ENCODE assay signal across 23 mouse cellular contexts in genomic region chr4:7246828-7247227, GRCm38 (mm10).
"Had no signal": no experiment of that assay in that cellular context is flagged by ENCODE, and none has a peak within 500 bp of the region (broad histone marks: within the 10 kb centered on the region; RNA-seq: fewer than 3 reads in every experiment).

No protein-coding gene starts in this region.

- H3K27ac ChIP-seq: kidney, embryonic 15.5 days; left cerebral cortex, adult 2 months; limb, embryonic 12.5 days; limb, embryonic 15.5 days; liver, embryonic 14.5 days; macrophage; neural tube, embryonic 13.5 days; stomach, embryonic 15.5 days had no signal

- H3K4me1 ChIP-seq: kidney, embryonic 15.5 days; limb, embryonic 12.5 days; limb, embryonic 15.5 days; stomach, embryonic 15.5 days had no signal

- ATAC-seq: liver, postnatal 0 days; lung, postnatal 0 days had no signal

- H3K9me3 ChIP-seq: kidney, embryonic 15.5 days; limb, embryonic 12.5 days; limb, embryonic 15.5 days; neural tube, embryonic 13.5 days; stomach, embryonic 15.5 days had no signal

- H3K36me3 ChIP-seq: kidney, embryonic 15.5 days; limb, embryonic 12.5 days; limb, embryonic 15.5 days; neural tube, embryonic 13.5 days; stomach, embryonic 15.5 days had no signal

- H3K4me3 ChIP-seq: kidney, embryonic 15.5 days; left cerebral cortex, adult 2 months; limb, embryonic 12.5 days; limb, embryonic 15.5 days; neural tube, embryonic 13.5 days; stomach, embryonic 15.5 days had no signal

- DNase-seq: kidney, adult 11 months; kidney, adult 8-10 months; kidney, postnatal 10 days; kidney, postnatal 36 days; layer of hippocampus, postnatal 36 days; left cerebral cortex, postnatal 4 days; liver, postnatal 0 days; lung, embryonic 14.5 days; midbrain, embryonic 14.5 days; right cerebral cortex, adult 18-20 months; right cerebral cortex, postnatal 25 days; spleen, adult 18-20 months; thymus, postnatal 25 days had no signal

- H3K9ac ChIP-seq: kidney, embryonic 15.5 days; limb, embryonic 12.5 days; limb, embryonic 15.5 days; liver, embryonic 14.5 days; liver, postnatal 0 days; lung, embryonic 14.5 days; neural tube, embryonic 13.5 days; stomach, embryonic 15.5 days had no signal

- H3K4me2 ChIP-seq: kidney, embryonic 15.5 days; limb, embryonic 12.5 days; limb, embryonic 15.5 days; liver, embryonic 11.5 days; lung, embryonic 14.5 days; neural tube, embryonic 13.5 days; stomach, embryonic 15.5 days had no signal

- H3K27me3 ChIP-seq: kidney, embryonic 15.5 days; limb, embryonic 12.5 days; limb, embryonic 15.5 days; neural tube, embryonic 13.5 days; stomach, embryonic 15.5 days had no signal
